Mouse (Mus musculus) cerebellum, adult 9-10 months (tissue): ENCODE results near the gene Acsl5.

Source experiments
- DNase-seq: peaks from one replicate; pipeline ENCODE4 v3.0.0; 2022

Acsl5 gene

DNA sequence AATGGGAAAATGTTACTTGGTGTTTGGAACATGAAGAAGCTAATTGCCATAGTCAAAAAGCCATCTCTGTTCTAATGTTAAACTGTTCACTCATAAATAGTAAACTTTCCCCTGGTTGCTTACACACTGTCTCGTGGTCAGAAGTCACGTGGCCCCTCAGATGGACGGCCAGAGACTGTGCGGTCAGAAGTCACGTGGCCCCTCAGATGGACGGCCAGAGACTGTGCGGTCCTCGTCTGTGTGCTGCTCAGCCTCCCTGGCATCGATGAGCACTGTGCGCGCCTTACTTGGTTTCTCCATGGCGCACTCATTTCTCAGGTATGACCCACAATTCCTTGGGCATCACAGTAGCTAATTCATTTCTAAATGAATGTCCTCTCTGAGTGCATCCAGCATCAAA is 84.7 kb downstream of the Acsl5 start:
- DNase-seq, result no peak

DNA sequence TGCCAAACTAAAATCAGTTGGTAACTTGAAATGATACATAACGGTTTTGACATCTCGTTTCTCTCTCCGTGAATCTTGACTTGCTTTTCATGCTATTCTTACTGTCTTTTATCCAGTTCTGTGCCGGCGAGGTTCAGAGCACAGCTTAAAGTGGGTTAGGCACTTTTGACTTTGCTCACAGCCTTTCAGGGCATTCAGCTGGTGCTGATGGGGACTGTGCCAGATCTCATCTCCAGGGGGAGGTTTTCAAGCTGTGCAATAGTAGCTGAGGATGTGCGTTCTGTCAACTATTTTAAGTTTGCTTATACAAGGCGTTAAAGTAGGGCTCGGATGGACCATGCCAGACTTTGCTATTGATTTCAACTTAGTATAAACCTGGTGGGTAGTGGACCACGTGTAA is 85.3 kb downstream of the Acsl5 start:
- no peak for DNase-seq

DNA sequence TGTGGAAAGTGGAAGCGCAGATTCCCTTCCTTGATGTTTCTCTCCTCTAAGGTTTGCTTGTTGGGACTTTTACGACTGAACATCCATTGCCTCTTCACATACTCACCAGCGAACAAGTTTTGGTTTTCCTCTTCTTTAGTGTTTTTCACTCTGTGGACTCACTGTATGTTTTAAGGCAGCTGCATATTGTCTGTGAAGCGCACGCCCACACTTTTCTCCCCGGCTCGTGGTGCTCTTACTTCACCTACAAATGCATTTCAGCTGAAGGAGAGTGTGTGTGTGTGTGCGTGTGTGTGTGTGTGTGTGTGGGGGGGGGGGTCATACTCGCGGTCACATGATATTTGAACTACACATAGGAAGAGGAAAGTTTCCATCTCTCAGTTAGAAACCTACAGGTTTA is 85.9 kb downstream of the Acsl5 start:
- DNase-seq, result no peak

DNA sequence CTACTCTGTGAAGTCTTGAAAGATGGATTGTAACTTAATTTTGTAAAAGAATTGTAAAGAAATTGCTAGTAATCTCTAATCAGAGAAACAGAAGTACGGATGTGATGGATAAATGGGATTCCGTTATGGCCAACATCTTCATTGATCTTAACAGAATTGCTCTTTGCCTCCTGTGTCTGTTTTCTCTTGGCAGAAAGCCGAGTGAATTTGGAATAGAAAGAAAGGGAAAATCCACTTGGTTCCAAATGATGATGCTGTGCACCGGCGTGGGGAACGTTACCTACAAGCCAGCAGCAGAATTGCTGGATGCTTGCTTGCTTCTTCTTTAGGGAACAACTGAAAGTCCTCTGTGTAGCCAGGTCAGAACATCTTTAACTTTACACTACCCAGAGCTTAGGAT is 88.8 kb downstream of the Acsl5 start:
- DNase-seq, result no peak

DNA sequence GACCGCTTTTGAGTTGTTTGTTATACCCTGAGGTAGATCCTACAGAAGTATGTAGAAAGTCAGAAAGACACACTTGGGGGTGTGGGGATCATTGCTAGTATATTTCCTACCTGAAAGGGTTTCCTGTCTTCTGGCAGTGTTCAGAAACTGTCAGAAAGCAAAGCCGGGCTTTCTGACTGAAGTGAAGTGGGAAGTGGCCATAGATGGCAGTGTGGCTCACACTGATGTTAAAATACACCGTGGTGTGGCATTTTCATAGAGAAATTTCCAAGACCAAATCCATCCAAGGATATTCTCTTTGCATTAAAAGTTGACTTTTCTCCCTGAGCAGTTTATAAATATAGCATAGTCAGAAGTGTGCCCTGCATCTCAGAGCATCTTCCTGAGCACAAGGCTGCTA is 89.6 kb downstream of the Acsl5 start:
- no peak for DNase-seq

DNA sequence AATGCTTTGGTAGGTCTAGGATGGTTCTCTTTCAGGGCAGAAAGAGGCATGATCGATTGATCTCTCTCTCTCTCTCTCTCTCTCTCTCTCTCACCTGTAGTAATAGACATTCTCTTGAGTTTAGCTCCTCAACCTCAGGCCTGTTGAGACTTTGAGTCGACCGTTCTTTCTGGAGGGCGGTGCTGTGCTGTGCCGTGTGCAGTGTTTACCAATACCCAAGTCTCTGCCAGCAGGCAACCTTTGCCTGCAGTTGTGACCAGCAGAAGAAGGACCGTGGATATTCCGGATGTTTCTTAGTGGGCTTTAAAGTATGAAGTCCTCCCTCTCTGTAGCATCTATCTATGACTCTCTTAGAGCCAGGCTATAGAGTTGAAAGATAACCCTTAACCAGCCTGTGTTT is 90.7 kb downstream of the Acsl5 start:
- no peak for DNase-seq

DNA sequence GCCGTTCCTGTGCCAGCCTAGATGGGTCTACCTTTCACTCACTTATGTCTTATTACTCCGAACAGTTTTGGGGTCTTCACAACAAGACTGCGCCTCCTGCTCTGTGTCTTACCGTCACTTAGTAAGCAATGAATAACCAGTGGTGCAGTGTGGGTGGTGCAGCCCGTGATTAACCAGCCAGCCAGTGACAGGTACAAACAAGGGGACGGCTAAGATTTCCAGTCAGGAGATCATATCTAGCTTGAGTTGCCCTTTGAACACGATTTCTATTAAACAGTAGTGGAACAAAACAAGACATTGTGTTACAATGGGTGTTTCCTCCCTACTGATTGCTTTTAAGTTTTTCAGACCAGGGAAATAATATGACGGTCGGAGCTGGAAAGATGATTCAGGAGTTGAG is 91.5 kb downstream of the Acsl5 start:
- DNase-seq, result no peak
